Mouse (Mus musculus) left cerebral cortex, postnatal 4 days (tissue): ENCODE measurements around the gene Hnf1a. TPM values are rescaled to one million over a fixed set of nuclear protein-coding genes. Genes with fewer than 3 reads are reported as not detected.

Experiments
- DNase-seq: peaks from one replicate; pipeline ENCODE4 v3.0.0-alpha.2; 2022
- intact Hi-C: fragments of 180-260 bp; cut with DNase I; formaldehyde crosslinking; loops from one replicate; pipeline ENCODE4 v1.15.1; 2025
- total RNA-seq, 2 experiments: library from RNA; stranded (reverse); gene quantifications; 2 replicates each; pipeline ENCODE4 v1.2.3; 2021

Gene Hnf1a
- total RNA-seq, 2 experiments from 2014 or later: not detected

- intact Hi-C loops: loop anchor here (10.0 kb wide), 1 partner anchor 78 kb away; the partner anchor contains the start of gene 1500011B03Rik
- DNase-seq: peak; percentile 57
These were observed 68.5 kb downstream of the Hnf1a start for GRCm38 (mm10) chr5:114902413-114902812.

Other genes with a start within 250 kb of the Hnf1a start
- gene Ankrd13a, start 196.4 kb downstream of the Hnf1a start, total RNA-seq: 10 to 100 TPM; 42.5 to 42.9 TPM
- 10 to 100 TPM; 58.3 to 59.1 TPM for gene Git2, start 195.6 kb downstream of the Hnf1a start, total RNA-seq
- gene 1500011B03Rik, start 147.6 kb downstream of the Hnf1a start, total RNA-seq: 100 to 1,000 TPM; 166 to 169 TPM
- gene 4930519G04Rik, start 117.4 kb downstream of the Hnf1a start, total RNA-seq: not detected
- 1 to 10 TPM; 2.5 to 3.4 TPM for gene Gm9936, start 112.4 kb downstream of the Hnf1a start, total RNA-seq
- 1 to 10 TPM; 1.2 TPM for gene Oasl2, start 74.2 kb downstream of the Hnf1a start, total RNA-seq
- not detected for gene Oasl1, start 47.9 kb downstream of the Hnf1a start, total RNA-seq
- 100 to 1,000 TPM; 141 to 152 TPM for gene 2210016L21Rik, start 28.9 kb downstream of the Hnf1a start, total RNA-seq
- 100 to 1,000 TPM; 114 to 125 TPM for gene Sppl3, start 40.0 kb upstream of the Hnf1a start, total RNA-seq
- not detected for gene Gm10401, start 127.2 kb upstream of the Hnf1a start, total RNA-seq
- gene Acads, start 148.3 kb upstream of the Hnf1a start, total RNA-seq: 1 to 10 TPM; 9.1 to 9.4 TPM
- gene Unc119b, start 163.9 kb upstream of the Hnf1a start, total RNA-seq: 10 to 100 TPM; 22.4 to 25.6 TPM
- 10 to 100 TPM; 59.5 to 79.4 TPM for gene Mlec, start 187.1 kb upstream of the Hnf1a start, total RNA-seq
- 10 to 100 TPM; 67.0 to 67.2 TPM for gene Cabp1, start 223.3 kb upstream of the Hnf1a start, total RNA-seq